Mouse (Mus musculus) spleen, adult 2 months (tissue): ENCODE data around the gene Cep44. TPM values are rescaled to one million over a fixed set of nuclear protein-coding genes. Genes with fewer than 3 reads are reported as not detected.

Experiments used
- DNase-seq, 2 experiments: peaks; one replicate each; pipeline versions ENCODE4 v3.0.0 to v3.0.0-alpha.2; 2012 to 2021; ENCODE audit warnings: low spot score in 2 of 2, low read depth in 1 of 2
- H3K27ac ChIP-seq: fragments of 200-500 bp; 2 replicates; pipeline ENCODE4 v1.5.1; 2012; ENCODE audit warnings: low read length, inconsistent platforms; ENCODE audit not compliant: insufficient read depth
- H3K27me3 ChIP-seq: fragments of 200-500 bp; 2 replicates; pipeline ENCODE4 v1.6.1; 2012; ENCODE audit warnings: mild to moderate bottlenecking, moderate library complexity, low read length, inconsistent platforms; ENCODE audit not compliant: control insufficient read depth, insufficient read depth
- H3K36me3 ChIP-seq: fragments of 200-500 bp; 2 replicates; pipeline ENCODE4 v1.6.1; 2012; ENCODE audit warnings: mild to moderate bottlenecking, low read length, inconsistent platforms; ENCODE audit not compliant: control insufficient read depth, insufficient read depth
- H3K4me1 ChIP-seq: fragments of 200-500 bp; 2 replicates; pipeline ENCODE4 v1.6.1; 2011; ENCODE audit warnings: inconsistent platforms; ENCODE audit not compliant: control insufficient read depth, insufficient read depth, insufficient read length
- H3K4me3 ChIP-seq: fragments of 200-500 bp; 2 replicates; pipeline ENCODE4 v1.5.1; 2011; ENCODE audit warnings: mild to moderate bottlenecking, inconsistent platforms; ENCODE audit not compliant: insufficient read depth, insufficient read length; ENCODE audit errors: extremely low read depth
- CTCF ChIP-seq: fragments of 200-500 bp; IDR thresholded peaks from 2 replicates; pipeline ENCODE4 v1.5.1; 2011; ENCODE audit warnings: mild to moderate bottlenecking, inconsistent platforms; ENCODE audit not compliant: insufficient read depth, insufficient read length, insufficient replicate concordance; ENCODE audit errors: extremely low read depth
- POLR2A ChIP-seq: fragments of 200-500 bp; IDR thresholded peaks from 2 replicates; pipeline ENCODE4 v1.6.1; 2011; ENCODE audit warnings: low read depth, low read length, inconsistent platforms
- WGBS: fragments of 180-500 bp; shearing (Covaris S2); methylation state at CpG from one replicate; pipeline ENCODE4 v1.1.7; 2018; 5-methylcytosine and 5-hydroxymethylcytosine counted together
- polyA plus RNA-seq: library from polyadenylated mRNA; depleted of rRNA; stranded (reverse); fragments of >200 nt; gene quantifications from 2 replicates; pipeline ENCODE4 v1.2.3, GENCODE M21; 2012; rRNA removed

The Cep44 gene
- polyA plus RNA-seq, 1 experiment = 5.4 TPM

GRCm38 (mm10) chr8:56489496-56489895 lies 61.4 kb downstream of the Cep44 start:
- Histone ChIP-seq H3K36me3 (no peaks in the 10 kb centered on the region), H3K4me1 (no peaks in the 10 kb centered on the region), H3K27me3 (no peaks in the 10 kb centered on the region), H3K27ac (no peak overlapping the region), H3K4me3 (no peak overlapping the region)
- no peak for DNase-seq
- WGBS = 79% methylated on average over 2 of the region's 2 CpGs
- no peak for TF ChIP-seq CTCF
- no peak for TF ChIP-seq POLR2A

- 42% methylated on average over 3 of the region's 3 CpGs for WGBS
- no peak for DNase-seq
Measured at GRCm38 (mm10) chr8:56486006-56486405, 64.8 kb downstream of the Cep44 start.

More at GRCm38 (mm10) chr8:56486006-56486405, 64.8 kb downstream of the Cep44 start:
- TF ChIP-seq CTCF (no peak), POLR2A (no peak)
- no peaks in the 10 kb centered on the region for H3K27me3 ChIP-seq
- no peaks in the 10 kb centered on the region for H3K36me3 ChIP-seq
- H3K4me1 ChIP-seq = no peaks in the 10 kb centered on the region
- H3K4me3 ChIP-seq = no peak overlapping the region
- H3K27ac ChIP-seq = no peak overlapping the region

Other genes with a start within 250 kb of the Cep44 start
- 10.2 and 12.5 TPM in 2 replicates for gene Fbxo8, start within 50 bp of the Cep44 start, polyA plus RNA-seq